Comparison of ENCODE assay signal across 8 mouse cellular contexts in genomic region chr19:4793831-4794422, GRCm38 (mm10). TPM values are rescaled to one million over a fixed set of nuclear protein-coding genes. Genes with fewer than 3 reads are reported as not detected.
DNase-seq lines count a peak whose midpoint lies in the region; ATAC-seq and TF ChIP-seq lines count a peak whose summit lies in the region.

Gene Rbm4 (minus strand): TSS chr19:4793901.

- DNase-seq in CD8-positive naive resting alpha-beta T cell, adult 2 months (ENCODE audit: low read depth in 2 of 2, low spot score in 2 of 2), result peak; percentile 94
- peak; percentile 99 for DNase-seq in c-Kit-positive CD71-negative TER-119-negative erythroid progenitor cells, embryonic 14.5 days (ENCODE audit: low read depth)
- peak; percentile 94 for DNase-seq in forebrain, embryonic 10.5 days (ENCODE audit: extremely low spot score, low spot score)
- peak; percentile 99 for DNase-seq in kidney, postnatal 25 days
- peak; percentile 100 for DNase-seq in liver, embryonic 14.5 days (ENCODE audit: low read depth in 3 of 3, low spot score in 3 of 3)
- DNase-seq in neural tube, embryonic 11.5 days (ENCODE audit: low spot score), result peak; percentile 95
- DNase-seq in stomach, postnatal 0 days (ENCODE audit: low spot score), result peak; percentile 96

- WGBS in forebrain, embryonic 10.5 days, result under 1% methylated on average over 31 of the region's 31 CpGs
- under 1% methylated on average over 31 of the region's 31 CpGs for WGBS in heart, embryonic 15.5 days
- WGBS in liver, embryonic 14.5 days (ENCODE audit: insufficient replicate concordance), result under 1% methylated on average over 31 of the region's 31 CpGs
- WGBS in neural tube, embryonic 11.5 days, result under 1% methylated on average over 31 of the region's 31 CpGs
- under 1% methylated on average over 31 of the region's 31 CpGs for WGBS in stomach, postnatal 0 days

- H3K4me3 ChIP-seq in forebrain, embryonic 10.5 days, result peak within 1 kb of the TSS; percentile 82
- H3K4me3 ChIP-seq in heart, embryonic 15.5 days, result peak within 1 kb of the TSS; percentile 73
- H3K4me3 ChIP-seq in liver, embryonic 14.5 days (ENCODE audit: insufficient read depth in 1 of 2, low read depth in 2 of 2, low read length in 2 of 2), result peak within 1 kb of the TSS; percentile 95 to 98
- H3K4me3 ChIP-seq in neural tube, embryonic 11.5 days (ENCODE audit: low read depth, low read length), result peak within 1 kb of the TSS; percentile 67
- peak within 1 kb of the TSS; percentile 66 for H3K4me3 ChIP-seq in stomach, postnatal 0 days (ENCODE audit: low read depth, low read length)

- peak within 1 kb of the TSS; percentile 88 for H3K27ac ChIP-seq in forebrain, embryonic 10.5 days
- H3K27ac ChIP-seq in heart, embryonic 15.5 days, result peak within 1 kb of the TSS; percentile 83
- H3K27ac ChIP-seq in liver, embryonic 14.5 days, result peak within 1 kb of the TSS; percentile 85
- H3K27ac ChIP-seq in neural tube, embryonic 11.5 days (ENCODE audit: low read depth, low read length), result no peak within 1 kb of the TSS
- peak within 1 kb of the TSS; percentile 90 for H3K27ac ChIP-seq in stomach, postnatal 0 days (replicated peaks)

- no peak; the same call in 1 of the 2 replicates for TF ChIP-seq EP300 in liver, embryonic 14.5 days (IDR thresholded peaks at IDR 0.05; ENCODE audit: low read depth)
- no peak for TF ChIP-seq EP300 in stomach, postnatal 0 days (optimal IDR thresholded peaks at IDR 0.05)

- peak within 1 kb of the TSS; percentile 76 for H3K4me2 ChIP-seq in heart, embryonic 15.5 days
- peak within 1 kb of the TSS; percentile 96 for H3K4me2 ChIP-seq in liver, embryonic 14.5 days (ENCODE audit: low read depth)
- H3K4me2 ChIP-seq in neural tube, embryonic 11.5 days (ENCODE audit: low read depth), result peak within 1 kb of the TSS; percentile 69
- H3K4me2 ChIP-seq in stomach, postnatal 0 days (replicated peaks; ENCODE audit: low read depth), result peak within 1 kb of the TSS; percentile 71

- H3K4me1 ChIP-seq in forebrain, embryonic 10.5 days, result peaks cover 46% of the 10 kb centered on the region
- H3K4me1 ChIP-seq in heart, embryonic 15.5 days (replicated peaks), result peaks cover 35% of the 10 kb centered on the region
- peaks cover 26 to 29% of the 10 kb centered on the region in 2 experiments for H3K4me1 ChIP-seq in liver, embryonic 14.5 days (replicated peaks; ENCODE audit: control insufficient read depth in 2 of 2, insufficient read depth in 2 of 2, low read length in 1 of 2)
- H3K4me1 ChIP-seq in neural tube, embryonic 11.5 days (ENCODE audit: control insufficient read depth, insufficient read depth, low read length), result peaks cover 19% of the 10 kb centered on the region
- no peaks in the 10 kb centered on the region for H3K4me1 ChIP-seq in stomach, postnatal 0 days (replicated peaks; ENCODE audit: control insufficient read depth, insufficient read depth)

- peak within 1 kb of the TSS; percentile 69 for H3K9ac ChIP-seq in heart, embryonic 15.5 days
- H3K9ac ChIP-seq in liver, embryonic 14.5 days (replicated peaks), result peak within 1 kb of the TSS; percentile 91
- H3K9ac ChIP-seq in neural tube, embryonic 11.5 days (ENCODE audit: low read length), result peak within 1 kb of the TSS; percentile 62
- H3K9ac ChIP-seq in stomach, postnatal 0 days (ENCODE audit: low read length), result peak within 1 kb of the TSS; percentile 79

- H3K27me3 ChIP-seq in forebrain, embryonic 10.5 days (ENCODE audit: poor library complexity, severe bottlenecking), result no peaks in the 10 kb centered on the region
- no peaks in the 10 kb centered on the region for H3K27me3 ChIP-seq in heart, embryonic 15.5 days
- H3K27me3 ChIP-seq in liver, embryonic 14.5 days (ENCODE audit: control insufficient read depth, insufficient read depth, low read length), result no peaks in the 10 kb centered on the region
- no peaks in the 10 kb centered on the region for H3K27me3 ChIP-seq in neural tube, embryonic 11.5 days (ENCODE audit: control insufficient read depth, insufficient read depth, low read length)
- no peaks in the 10 kb centered on the region for H3K27me3 ChIP-seq in stomach, postnatal 0 days (ENCODE audit: control insufficient read depth, insufficient read depth, low read length)

- TF ChIP-seq CTCF in liver, embryonic 14.5 days (IDR thresholded peaks at IDR 0.05; ENCODE audit: low read depth), result no peak
- no peak; the same call in 1 of the 2 replicates for TF ChIP-seq CTCF in stomach, postnatal 0 days (IDR thresholded peaks at IDR 0.05; ENCODE audit: low read depth)

- peaks cover 62% of the 10 kb centered on the region for H3K36me3 ChIP-seq in forebrain, embryonic 10.5 days (replicated peaks)
- H3K36me3 ChIP-seq in heart, embryonic 15.5 days, result peaks cover 27% of the 10 kb centered on the region
- peaks cover 41% of the 10 kb centered on the region for H3K36me3 ChIP-seq in liver, embryonic 14.5 days (replicated peaks; ENCODE audit: control insufficient read depth, insufficient read depth, low read depth)
- peaks cover 6% of the 10 kb centered on the region for H3K36me3 ChIP-seq in neural tube, embryonic 11.5 days (ENCODE audit: control insufficient read depth, insufficient read depth, low read length)
- peaks cover 3% of the 10 kb centered on the region for H3K36me3 ChIP-seq in stomach, postnatal 0 days (ENCODE audit: control insufficient read depth, insufficient read depth, low read length)

- H3K9me3 ChIP-seq in forebrain, embryonic 10.5 days, result no peaks in the 10 kb centered on the region
- H3K9me3 ChIP-seq in heart, embryonic 15.5 days (replicated peaks), result no peaks in the 10 kb centered on the region
- no peaks in the 10 kb centered on the region for H3K9me3 ChIP-seq in liver, embryonic 14.5 days (ENCODE audit: control insufficient read depth, low read length)
- no peaks in the 10 kb centered on the region for H3K9me3 ChIP-seq in neural tube, embryonic 11.5 days (ENCODE audit: control insufficient read depth, low read length)
- H3K9me3 ChIP-seq in stomach, postnatal 0 days (ENCODE audit: control insufficient read depth, low read length), result no peaks in the 10 kb centered on the region

- ATAC-seq in heart, embryonic 15.5 days (replicated peaks; ENCODE audit: insufficient number of reproducible peaks, insufficient read depth, low FRiP score, low read depth), result peak; percentile 99
- peak; percentile 96 for ATAC-seq in liver, embryonic 14.5 days (ENCODE audit: insufficient read depth)
- peak; percentile 99 for ATAC-seq in neural tube, embryonic 11.5 days (ENCODE audit: insufficient read depth, low FRiP score, low TSS enrichment)
- peak; percentile 98 for ATAC-seq in stomach, postnatal 0 days (ENCODE audit: low FRiP score, low TSS enrichment)

RNA-seq across cellular contexts. Expression of gene Rbm4, which starts in this region (rescaled TPM):
- 94.2 and 96.7 TPM in 2 replicates for polyA plus RNA-seq in forebrain, embryonic 10.5 days (2016; fragmentation: Nextera tagmentation; extraction: Ambion mirVana)
- polyA plus RNA-seq in heart, embryonic 15.5 days (2015; fragmentation: Nextera tagmentation; extraction: Ambion mirVana), result 42.2 and 54.1 TPM in 2 replicates
- polyA plus RNA-seq in liver, embryonic 14.5 days (2012; rRNA removed), result 23.8 and 27.9 TPM in 2 replicates
- 22.1 and 24.3 TPM in 2 replicates for polyA plus RNA-seq in liver, embryonic 14.5 days (2014; fragmentation: Nextera tagmentation; extraction: Ambion mirVana)
- polyA plus RNA-seq in neural tube, embryonic 11.5 days (2014; fragmentation: Nextera tagmentation; extraction: Ambion mirVana), result 131 and 134 TPM in 2 replicates
- 22.2 and 23.3 TPM in 2 replicates for polyA plus RNA-seq in stomach, postnatal 0 days (2015; fragmentation: Nextera tagmentation; extraction: Ambion mirVana)
